Mouse (Mus musculus) urinary bladder, postnatal 25 days (tissue): ENCODE measurements around the gene Gm1604a.
A peak's percentile ranks its signal among the peaks of the same experiment; 100 is the strongest.
"Not testable (repeated sequence)": the region's sequence is repeated elsewhere in the genome, so short reads cannot be mapped to it uniquely, and the experiment has no call there.

Source experiments
- DNase-seq: peaks from one replicate; pipeline ENCODE4 v3.0.0; 2022; ENCODE audit warnings: low spot score

The Gm1604a gene

DNA sequence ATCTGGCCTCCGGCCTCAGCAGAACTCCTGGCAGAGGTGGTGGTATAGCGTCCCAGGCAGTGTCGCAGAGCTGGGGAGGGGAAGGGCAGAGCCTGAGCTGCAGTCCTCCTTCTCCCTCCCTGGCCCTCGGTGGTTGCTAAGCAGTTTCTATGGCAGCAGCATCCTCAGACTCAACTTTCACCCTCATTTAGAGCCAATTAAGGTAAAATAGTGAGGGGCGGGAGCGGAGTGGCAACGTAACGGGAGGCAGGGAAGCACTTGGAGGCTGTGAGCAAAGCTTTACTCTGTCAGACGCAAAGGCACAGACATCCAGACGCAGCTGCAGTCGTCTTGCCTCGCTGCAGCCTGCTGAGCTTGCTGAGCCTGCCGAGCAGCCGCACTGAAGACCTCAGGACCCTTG, at the start of gene Gm1604a:
Gene Gm1604a (plus strand): TSS at position 312 of the 400 bp plus-strand sequence.
- DNase-seq: not testable (repeated sequence)

DNA sequence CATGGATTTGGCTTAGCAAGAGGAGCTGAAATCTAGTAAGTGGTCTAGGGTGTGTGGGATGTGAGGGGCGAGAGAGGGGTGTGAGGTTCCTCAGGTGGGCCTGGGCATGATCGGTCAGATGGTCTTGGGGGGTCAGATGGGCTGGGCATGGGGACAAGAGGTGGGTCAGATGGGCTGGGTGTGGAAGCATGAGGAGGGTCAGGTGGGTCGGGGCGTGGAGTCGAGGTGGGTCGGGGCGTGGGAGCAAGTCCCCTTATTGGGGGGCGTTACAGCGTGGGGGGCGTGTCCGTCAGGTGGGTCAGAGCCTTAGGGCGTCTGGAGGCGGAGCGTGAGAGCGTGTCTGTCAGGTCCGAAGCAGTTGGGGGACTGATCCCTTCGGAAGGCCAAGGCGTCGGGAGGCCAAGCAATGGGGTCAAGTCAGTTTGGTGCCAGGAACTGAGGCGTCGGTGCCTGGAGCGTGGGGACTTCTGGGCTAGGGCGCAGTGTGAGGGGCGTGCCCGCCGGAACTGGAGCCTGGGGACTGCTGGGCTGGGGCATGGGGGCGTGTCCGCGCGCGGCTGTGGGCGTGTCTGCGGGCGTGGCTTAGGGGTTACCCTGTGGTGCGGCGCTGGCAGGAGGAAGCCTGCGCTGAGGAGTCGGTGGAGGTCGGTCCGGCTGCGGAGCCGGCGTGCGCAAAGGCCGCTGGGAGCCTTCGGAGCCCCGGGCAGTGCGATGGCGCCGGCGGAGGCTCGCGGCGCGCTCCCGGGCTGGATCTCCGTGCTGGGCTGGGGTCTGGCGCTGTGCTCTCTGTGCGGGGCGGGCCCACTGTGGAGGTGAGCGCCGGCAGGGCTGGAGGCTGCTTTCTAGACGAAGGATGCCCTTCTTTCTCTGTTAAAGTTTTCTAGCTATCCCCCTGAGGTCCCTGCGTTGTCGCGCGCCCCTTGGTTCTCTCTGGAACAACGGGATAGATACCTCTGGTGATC, 46.8 kb upstream of the Gm1604a start, which contains the start of gene Gm49721:
Gene Gm49721 (plus strand): TSS at position 618 of the 962 bp plus-strand sequence.
- peak; percentile 48 for DNase-seq

DNA sequence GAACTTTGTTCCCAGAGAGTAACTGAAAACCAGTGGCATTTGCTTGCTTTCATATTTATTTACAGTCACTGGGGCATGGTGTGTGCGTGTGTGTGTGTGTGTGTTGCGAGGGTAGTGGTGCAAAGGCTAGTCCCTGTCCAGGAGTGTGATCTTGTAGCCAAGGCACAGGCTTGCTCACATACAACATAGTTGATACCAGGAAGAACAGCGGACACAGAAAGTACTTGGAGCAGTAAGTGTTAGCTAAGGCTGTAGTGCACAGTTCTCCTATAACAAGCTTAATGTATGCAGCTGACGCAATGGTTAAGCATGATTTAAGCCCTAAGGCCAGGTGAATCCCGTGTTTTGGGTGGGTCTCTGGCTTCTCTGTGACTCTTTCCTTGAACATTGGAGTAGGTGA, 46.0 kb upstream of the Gm1604a start:
- not testable (repeated sequence) for DNase-seq

DNA sequence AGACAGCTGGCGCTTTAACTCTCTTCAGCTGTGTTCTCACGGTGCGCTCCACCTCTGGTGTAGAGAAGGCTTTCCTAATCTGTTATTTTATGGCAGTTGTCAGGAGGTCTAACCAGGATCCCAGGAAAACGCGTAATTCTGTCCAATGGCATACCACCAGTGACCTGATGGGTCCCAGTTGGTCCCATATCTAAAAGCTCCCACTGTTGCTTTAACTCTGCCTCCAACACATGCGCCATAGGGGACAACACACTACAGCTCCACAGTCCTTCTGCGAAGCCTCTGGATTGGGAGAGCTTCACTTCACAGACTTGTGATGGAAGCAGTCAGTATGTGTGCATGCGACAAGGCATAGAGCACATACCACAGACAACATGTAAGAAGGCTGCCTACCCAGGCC, 45.2 kb upstream of the Gm1604a start:
- DNase-seq: not testable (repeated sequence)

DNA sequence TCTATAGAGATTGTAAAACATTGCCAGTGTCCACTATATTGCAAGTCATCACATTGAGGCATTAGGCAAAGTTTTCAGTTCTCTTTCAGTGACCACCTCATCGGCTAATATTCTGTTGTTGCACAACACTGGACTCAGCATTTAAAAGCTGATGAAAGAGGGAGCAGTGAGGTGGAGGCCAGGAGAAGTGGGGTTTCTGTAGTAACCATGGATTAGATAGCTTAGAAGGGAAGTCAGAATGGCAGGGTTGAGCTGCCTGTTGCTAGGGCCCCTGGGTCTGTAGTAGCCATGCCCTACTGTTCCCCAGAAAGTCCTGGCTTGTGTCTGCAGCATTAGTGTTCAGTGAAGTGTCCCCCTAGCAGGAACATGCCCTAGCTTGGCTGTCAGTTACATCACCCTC, 39.2 kb upstream of the Gm1604a start:
- not testable (repeated sequence) for DNase-seq

DNA sequence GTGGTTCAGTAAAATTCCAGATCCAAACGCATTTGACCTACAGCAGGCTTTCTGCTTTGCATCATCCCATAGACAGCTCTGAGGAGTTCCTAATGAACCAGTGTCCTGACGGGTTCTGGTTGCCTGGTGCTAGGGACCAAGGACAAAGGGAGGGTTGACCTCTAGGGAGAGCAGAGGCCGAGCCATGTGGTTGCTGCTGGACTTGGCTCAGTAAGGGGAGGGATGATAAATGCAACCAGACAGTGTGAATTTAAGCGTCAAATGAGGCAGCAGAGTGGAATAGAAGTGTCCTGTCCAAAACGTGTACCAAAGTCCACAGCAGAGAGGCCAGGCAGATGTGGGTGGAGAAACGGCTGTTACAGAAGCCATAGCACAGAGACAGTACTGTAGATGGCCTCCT, 29.9 kb upstream of the Gm1604a start:
- DNase-seq: not testable (repeated sequence)

DNA sequence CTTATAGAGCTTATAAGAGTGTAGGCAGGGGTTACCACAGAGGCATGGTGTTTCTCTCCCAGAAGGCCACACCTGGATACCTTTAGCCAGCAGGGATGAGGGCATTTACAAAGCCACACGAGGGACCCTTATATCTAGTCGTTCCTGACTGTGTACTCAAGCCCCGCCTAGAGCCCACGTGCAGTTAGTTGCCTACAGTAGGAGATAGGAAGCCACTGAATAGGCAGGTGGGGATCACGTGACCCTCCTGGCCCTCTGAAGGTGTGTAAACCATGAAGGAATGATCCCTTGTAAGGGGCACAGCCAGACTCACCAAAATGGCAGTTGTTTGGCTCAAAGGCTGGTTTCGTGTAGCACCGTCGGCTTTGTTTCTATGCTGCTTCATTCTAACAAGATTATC, 28.5 kb upstream of the Gm1604a start:
- not testable (repeated sequence) for DNase-seq

DNA sequence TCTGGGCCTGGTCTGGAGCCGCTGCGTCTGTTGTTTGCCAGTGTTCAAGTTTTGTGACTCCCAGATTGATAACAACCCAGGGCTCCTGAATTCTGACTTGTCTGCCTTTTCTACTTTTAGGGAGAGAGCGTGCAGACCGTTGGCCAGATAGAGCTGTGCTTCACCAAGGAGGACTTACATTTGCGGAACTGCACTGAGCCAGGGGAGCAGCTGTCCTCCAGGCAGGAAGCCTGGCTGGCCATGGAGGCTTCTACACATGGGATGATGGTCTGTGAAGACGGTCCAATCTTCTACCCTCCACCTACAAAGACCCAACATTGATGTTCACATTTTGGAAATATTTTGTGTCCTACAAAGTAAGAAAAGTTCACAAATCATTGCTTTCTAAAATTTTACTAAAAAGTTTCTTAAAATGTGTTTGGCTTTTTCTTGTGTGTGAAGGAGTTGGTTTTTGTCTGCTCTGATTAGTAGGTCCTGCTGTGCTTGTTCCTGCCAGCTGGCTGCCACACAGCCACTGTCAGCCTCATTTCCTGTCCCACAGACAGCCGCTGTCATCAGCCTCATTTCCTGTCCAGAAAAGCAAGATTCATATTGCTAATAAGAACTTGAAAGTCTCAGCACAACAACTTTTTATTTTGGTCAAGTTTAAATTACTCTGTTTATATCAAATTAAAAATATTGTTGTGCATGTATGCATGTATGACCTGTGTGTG, 27.4 kb upstream of the Gm1604a start:
- not testable (repeated sequence) for DNase-seq

DNA sequence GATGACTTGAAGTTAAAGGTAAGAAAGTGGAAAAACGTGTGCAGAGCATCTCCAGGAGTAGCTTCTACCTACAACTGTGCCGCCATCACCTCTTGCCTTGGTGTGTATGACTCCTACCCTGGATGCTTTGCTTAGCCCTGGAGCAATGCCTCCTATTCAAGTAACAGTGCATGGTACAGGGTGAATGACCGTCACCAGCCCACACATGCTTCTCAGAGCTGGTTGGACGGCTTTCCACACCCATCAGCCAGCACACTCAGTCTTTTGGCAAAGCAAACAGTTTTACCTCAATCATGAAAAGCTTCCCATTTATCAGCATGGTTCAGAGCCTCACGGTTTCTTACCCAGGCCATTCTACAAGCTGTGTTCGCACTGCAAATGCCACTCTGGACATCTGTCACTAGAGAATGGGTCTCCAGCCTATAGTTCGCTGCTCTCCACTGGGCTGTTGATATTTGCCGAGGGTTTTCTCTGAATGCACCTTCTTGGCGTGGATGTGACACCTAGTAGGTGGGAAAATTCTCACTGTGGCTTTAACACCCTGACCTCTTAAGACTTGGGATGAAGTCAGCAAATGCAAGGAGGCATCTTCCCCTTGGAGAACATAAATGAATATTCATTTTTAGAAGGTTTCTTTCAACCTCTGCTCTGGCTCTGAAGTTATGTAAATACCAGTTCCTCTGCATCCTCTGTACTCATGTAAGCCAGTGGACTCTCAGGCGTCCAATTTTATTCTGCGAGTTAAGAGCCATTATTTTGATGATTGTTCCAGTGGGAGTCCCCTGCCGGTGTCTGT, 23.4 kb upstream of the Gm1604a start:
- DNase-seq: not testable (repeated sequence)

DNA sequence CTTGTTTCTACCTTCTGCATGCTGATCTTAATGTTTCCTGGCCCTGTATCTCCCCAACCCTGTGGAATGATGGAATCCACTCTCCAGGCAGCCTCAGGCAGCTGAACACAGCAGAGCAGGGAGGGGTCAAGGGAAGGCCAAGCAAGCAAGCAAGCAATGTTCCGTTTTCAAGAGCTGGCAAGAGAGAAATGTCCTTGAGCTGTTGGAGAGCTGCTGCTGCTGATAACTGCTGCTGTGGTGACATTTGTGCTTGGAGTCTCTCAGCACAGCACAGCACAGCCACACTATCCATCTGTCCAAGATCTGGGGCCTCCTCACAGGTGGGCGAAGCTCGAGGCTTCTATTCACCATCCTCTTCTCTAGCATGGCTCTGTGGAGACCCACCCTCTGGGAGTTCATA, 22.0 kb upstream of the Gm1604a start:
- not testable (repeated sequence) for DNase-seq

DNA sequence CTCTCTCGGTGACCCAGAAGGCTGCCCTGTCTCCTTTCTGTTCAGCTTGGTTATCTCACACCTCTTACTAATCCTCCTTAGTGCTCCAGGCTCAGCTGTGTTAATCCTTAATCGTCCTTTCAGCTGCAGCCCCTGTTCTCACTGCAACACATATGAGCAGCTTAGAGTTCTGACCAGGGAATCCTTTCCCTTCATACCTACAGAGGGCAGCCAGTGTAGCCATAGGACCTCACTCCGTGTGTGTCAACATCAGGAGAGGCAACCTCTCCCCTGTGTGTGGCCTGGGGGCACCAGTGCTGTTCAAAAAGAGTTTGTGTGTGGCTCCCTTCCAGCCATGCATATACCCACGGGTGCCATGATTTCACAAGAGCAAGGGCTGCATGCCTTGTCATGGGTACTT, 19.7 kb upstream of the Gm1604a start:
- not testable (repeated sequence) for DNase-seq

DNA sequence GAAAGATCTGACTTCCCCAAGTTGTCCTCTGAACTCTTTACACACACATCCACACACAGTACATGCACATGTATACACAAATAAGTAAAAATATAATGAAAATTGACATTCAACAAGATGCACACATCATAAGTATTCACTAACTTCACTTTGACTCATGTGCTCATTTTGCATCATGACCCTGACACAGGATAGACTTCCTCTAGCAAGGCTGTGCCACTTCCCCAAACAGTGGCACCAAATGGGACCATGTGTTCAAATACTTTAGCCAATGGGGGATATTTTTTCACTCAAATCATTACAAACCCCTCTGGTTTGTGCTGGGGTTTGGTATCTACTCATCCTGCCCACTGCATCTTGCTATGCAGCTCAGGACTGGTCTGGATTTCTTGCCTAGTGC, 16.5 kb upstream of the Gm1604a start:
- not testable (repeated sequence) for DNase-seq

DNA sequence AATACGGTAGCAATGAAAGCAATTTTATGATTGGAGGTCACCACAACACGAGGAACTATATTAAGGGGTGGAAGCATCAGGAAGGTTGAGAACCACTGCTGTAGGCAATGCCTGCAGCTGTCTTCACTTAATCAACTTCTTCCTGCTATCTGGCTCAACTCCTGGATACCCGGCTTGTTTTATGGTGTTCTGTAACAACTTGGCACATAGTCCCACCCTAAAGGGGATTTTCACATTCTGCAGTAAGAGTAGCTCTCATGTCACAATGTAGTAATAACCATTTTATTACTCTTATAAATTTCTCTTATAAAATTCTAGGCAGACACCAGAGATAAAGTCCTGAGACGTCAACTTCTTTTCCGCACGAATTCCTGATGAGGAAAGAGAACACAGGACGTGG, 15.9 kb upstream of the Gm1604a start:
- DNase-seq: not testable (repeated sequence)

DNA sequence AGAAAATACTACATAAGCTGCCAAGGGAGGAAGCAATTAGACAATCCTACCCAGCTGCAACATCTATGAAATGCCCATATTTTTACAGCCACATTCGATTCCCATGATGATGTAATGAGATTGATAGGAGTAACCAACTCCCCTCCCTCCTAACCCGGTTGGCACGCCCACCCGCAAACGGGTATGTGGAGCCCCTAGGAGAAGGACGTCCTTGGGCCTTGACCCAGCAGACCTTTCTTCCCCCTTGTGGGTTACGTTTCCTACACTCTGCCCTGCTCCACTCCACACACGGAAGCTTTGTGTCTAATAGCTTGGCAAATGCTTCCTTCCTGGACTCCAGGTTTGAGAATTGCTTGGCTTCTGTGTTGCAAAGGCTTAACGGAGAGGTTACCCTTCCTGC, 15.5 kb upstream of the Gm1604a start:
- DNase-seq: not testable (repeated sequence)

DNA sequence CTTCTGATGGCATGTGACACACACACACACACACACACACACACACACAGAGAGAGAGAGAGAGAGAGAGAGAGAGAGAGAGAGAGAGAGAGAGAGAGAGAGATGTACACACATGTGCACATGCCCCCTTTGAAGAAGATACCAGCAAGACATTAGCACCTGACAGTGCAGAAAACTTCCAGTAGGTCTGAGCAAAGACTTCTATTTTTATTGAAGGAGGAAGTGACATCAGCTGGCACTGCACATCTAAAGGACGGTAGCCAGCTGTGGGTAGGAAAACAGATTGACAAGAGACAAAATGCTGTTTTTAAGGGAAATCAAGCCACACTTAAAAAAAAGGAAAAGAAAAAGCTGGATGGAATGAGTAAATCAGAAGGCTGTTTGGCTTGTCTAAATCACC, 11.2 kb upstream of the Gm1604a start:
- DNase-seq: not testable (repeated sequence)

DNA sequence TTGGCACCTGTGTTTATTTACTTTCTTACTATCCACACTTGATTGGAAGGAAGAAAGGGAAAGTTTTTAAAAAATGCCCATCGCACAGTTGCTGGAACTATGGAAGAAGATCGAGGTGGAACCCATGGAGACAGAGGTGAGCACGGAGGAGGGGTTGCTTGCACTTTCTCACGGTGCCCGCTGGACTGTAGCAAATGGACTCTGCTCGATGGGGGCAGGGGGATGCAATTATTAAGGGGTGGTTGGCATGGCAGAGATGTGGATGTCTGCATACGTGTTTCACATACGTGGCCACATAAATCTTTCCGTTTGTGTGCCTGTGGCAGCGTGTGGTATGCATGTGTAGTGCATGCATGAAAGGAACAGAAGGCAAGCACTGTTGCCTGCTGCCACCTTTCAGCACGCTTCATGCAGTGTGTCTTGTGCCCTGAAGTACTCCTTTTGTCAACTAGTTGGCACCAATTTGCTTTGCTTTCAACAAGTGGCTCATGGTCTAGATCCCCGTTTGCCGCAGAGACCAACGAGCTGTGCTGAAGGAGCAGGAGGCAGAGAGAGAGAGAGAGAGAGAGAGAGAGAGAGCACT, 487 bp downstream of the Gm1604a start:
- not testable (repeated sequence) for DNase-seq

DNA sequence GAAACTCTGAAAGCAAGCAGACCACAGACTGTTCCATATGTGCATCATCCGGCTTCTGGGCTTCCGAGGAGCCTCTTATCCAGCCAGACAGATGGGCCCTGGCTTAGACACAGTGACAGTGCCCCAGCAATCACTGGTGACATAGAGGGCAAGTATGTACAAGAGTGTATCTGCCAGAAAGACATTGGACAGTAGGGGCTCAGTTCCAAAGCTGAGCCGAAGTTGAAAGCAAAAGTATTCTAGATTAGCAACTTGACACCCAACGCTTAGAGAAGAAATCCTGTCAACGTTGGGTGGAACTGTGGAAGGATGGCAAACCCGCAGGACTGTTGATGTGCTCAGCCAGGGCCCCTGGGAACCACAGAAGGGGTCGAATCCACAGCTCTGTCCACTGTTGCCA, 4.8 kb downstream of the Gm1604a start:
- not testable (repeated sequence) for DNase-seq

DNA sequence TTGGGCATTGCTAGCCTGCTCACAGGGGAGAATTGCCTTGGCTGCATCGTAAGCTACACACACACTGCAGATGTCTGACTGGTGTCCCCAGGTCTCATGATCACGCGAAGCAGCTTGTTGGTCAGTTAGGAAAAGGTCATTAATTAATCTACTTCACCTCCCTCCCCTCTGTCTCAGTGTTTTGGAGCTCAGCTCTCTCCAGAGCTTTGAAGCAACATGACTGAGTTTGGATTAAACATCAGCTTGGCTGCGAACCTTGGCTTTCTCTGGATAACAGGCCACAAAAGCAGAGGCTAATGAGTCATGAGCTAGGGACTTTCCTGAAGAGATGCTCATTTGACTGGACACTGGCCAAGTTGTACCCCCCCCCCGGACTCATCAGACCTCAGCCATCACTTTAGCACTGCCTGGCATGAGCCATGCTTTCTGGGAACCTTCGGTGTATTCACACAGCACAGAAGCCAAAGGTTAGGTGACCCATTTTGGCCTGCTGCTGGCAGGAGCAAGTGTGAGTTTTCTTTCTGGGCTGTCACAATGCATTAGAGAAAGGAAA, 5.3 kb downstream of the Gm1604a start:
- DNase-seq: not testable (repeated sequence)

DNA sequence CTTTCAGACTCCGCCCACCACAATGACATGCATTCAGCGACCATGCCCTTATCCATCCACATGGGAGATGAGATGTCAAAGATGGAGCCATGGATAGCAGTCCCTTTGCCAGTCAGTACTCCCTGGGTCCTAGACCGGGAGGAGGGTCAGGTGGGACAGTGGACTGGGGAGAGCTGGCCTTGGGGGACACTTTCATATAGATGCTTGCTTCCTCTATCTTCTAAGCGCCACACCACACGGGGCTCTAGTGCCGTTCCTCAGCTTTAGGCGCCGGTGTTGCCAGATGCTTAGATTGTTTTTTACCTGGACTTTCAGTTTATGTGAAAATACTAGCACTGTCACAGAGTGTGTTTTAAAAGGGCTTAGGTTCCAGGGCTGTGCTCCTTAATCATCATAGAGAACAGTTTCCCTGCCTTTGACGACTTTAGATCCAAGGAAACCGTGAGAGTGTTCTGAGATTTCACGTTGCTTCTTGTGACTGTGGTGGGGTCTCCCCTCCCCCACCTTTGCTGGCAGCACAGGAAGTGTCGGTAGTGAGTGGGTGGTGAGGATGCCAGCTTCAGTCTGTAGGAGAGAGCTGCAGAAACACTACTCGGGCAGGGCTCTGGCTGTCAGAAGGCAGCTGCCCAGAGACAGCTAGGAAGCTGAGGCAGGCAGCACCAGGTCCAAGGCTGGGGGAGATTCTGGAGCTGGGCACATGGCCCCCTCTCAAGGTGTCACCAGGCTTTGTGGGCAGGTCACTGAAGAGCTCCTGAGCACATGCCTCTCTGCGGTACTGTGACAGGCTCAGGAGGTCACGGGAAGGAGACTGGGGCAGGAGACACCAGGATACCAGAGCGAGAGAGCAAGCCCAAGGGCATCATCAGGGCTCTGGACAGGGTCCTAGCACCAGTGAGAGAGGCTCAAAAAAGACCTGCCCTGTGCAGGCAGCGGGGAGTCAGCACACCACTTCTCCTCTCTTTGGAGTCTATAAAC, 8.1 kb downstream of the Gm1604a start:
- DNase-seq: not testable (repeated sequence)

DNA sequence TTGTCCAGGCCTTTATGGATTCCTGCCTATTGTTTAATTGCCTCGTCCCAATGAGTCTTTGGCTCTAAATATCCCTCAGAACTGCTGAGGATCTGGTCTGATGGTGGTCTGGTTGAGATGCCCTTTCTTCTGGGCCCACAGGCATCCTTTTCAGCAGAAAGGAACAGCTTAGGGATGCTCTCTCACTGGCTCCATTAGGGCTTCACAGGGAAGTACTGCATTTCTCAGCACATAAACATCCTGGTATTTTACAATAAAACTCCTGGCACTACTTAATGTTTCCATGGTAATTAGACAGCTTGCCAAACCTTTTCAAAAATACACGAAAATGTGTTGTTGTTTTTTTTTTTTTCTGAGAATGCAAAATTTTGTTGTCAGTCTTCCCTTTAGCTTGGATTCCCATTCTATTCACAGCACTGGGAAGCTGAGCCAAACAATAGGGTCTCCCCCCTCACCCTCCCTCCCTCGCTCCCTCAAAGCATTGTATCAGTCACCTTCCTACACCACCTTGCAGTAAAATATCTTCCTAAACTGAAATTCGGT, 43.7 kb downstream of the Gm1604a start:
- DNase-seq: not testable (repeated sequence)
